Mouse (Mus musculus) hindbrain, embryonic 11.5 days (tissue): ENCODE data around the gene Cyp27a1. TPM values are rescaled to one million over a fixed set of nuclear protein-coding genes. Genes with fewer than 3 reads are reported as not detected.

ENCODE experiments used
- ATAC-seq: fragments of 200-750 bp; cut with Nextera tagmentation; 2 replicates; pipeline ENCODE4 v1.8.0; 2017; ENCODE audit warnings: mild to moderate bottlenecking, moderate TSS enrichment, moderate library complexity; ENCODE audit not compliant: low FRiP score
- DNase-seq: peaks from one replicate; pipeline ENCODE4 v3.0.0-alpha.2; 2015; ENCODE audit warnings: low spot score
- H3K27ac ChIP-seq: fragments of 300-500 bp; sonication (generic); 2 replicates; pipeline ENCODE4 v1.5.1; 2014; ENCODE audit warnings: mild to moderate bottlenecking, low read depth, low read length
- H3K27me3 ChIP-seq: fragments of 300-500 bp; sonication (generic); 2 replicates; pipeline ENCODE4 v1.6.1; 2014; ENCODE audit warnings: mild to moderate bottlenecking, low read length, moderate library complexity, mixed read lengths; ENCODE audit not compliant: control insufficient read depth, insufficient read depth
- H3K36me3 ChIP-seq: fragments of 300-500 bp; sonication (generic); 2 replicates; pipeline ENCODE4 v1.6.1; 2014; ENCODE audit warnings: mild to moderate bottlenecking, low read length, moderate library complexity, mixed read lengths; ENCODE audit not compliant: control insufficient read depth, insufficient read depth
- H3K4me1 ChIP-seq: fragments of 300-500 bp; sonication (generic); replicated peaks from 2 replicates; pipeline ENCODE4 v1.6.1; 2014; ENCODE audit warnings: low read length, mixed read lengths; ENCODE audit not compliant: control insufficient read depth, insufficient read depth
- H3K4me2 ChIP-seq: fragments of 300-500 bp; sonication (generic); replicated peaks from 2 replicates; pipeline ENCODE4 v1.6.1; 2014; ENCODE audit warnings: mild to moderate bottlenecking, low read depth, low read length
- H3K4me3 ChIP-seq: fragments of 300-500 bp; sonication (generic); 2 replicates; pipeline ENCODE4 v1.5.1; 2014; ENCODE audit warnings: low read depth, low read length
- H3K9ac ChIP-seq: fragments of 300-500 bp; sonication (generic); 2 replicates; pipeline ENCODE4 v1.6.1; 2014; ENCODE audit warnings: low read depth, low read length
- H3K9me3 ChIP-seq: fragments of 300-500 bp; sonication (generic); 2 replicates; pipeline ENCODE4 v1.6.1; 2016; ENCODE audit warnings: low read length; ENCODE audit not compliant: control insufficient read depth
- WGBS: fragments of 180-500 bp; shearing (Covaris S2); extraction: QIAGEN DNeasy Blood & Tissue Kit; methylation state at CpG from one replicate; pipeline ENCODE4 v1.1.7; 2014; 5-methylcytosine and 5-hydroxymethylcytosine counted together
- polyA plus RNA-seq: library from polyadenylated mRNA; unstranded; fragments of >200 nt; fragmentation: Nextera tagmentation; extraction: Ambion mirVana; gene quantifications from 2 replicates; pipeline ENCODE4 v1.2.1, GENCODE M21; 2014

Gene Cyp27a1
- polyA plus RNA-seq, 1 experiment from 2014 or later, result 6.4 TPM

- no peaks in the 10 kb centered on the region for H3K4me1 ChIP-seq
- H3K4me2 ChIP-seq, result no peak overlapping the region
- H3K27me3 ChIP-seq, result peaks cover 9% of the 10 kb centered on the region
- DNase-seq, result no peak
- H3K9me3 ChIP-seq, result no peaks in the 10 kb centered on the region
- H3K27ac ChIP-seq, result no peak overlapping the region
- H3K36me3 ChIP-seq, result no peaks in the 10 kb centered on the region
- ATAC-seq, result no peak
- H3K4me3 ChIP-seq, result no peak overlapping the region
- no peak overlapping the region for H3K9ac ChIP-seq
- WGBS, result 87% methylated on average over 8 of the region's 8 CpGs
Measured at GRCm38 (mm10) chr1:74752150-74752549, 38.8 kb downstream of the Cyp27a1 start.

GRCm38 (mm10) chr1:74752833-74753232 is 39.5 kb downstream of the Cyp27a1 start:
- Histone ChIP-seq H3K4me1 (no peaks in the 10 kb centered on the region), H3K4me3 (no peak overlapping the region), H3K36me3 (no peaks in the 10 kb centered on the region), H3K9me3 (no peaks in the 10 kb centered on the region), H3K4me2 (no peak overlapping the region), H3K9ac (no peak overlapping the region), H3K27ac (no peak overlapping the region), H3K27me3 (peaks cover 6% of the 10 kb centered on the region)
- ATAC-seq (no peak), DNase-seq (no peak)
- WGBS, result 95% methylated on average over 3 of the region's 3 CpGs

GRCm38 (mm10) chr1:74753266-74753974 is 40.0 kb downstream of the Cyp27a1 start:
- DNase-seq (no peak), ATAC-seq (no peak)
- Histone ChIP-seq H3K4me3 (no peak overlapping the region), H3K9ac (no peak overlapping the region), H3K9me3 (no peaks in the 10 kb centered on the region), H3K4me2 (no peak overlapping the region), H3K4me1 (no peaks in the 10 kb centered on the region), H3K27me3 (peaks cover 4% of the 10 kb centered on the region), H3K27ac (no peak overlapping the region), H3K36me3 (no peaks in the 10 kb centered on the region)
- WGBS, result 88% methylated on average over 8 of the region's 8 CpGs

GRCm38 (mm10) chr1:74754175-74754785 is 40.9 kb downstream of the Cyp27a1 start:
- Histone ChIP-seq H3K4me1 (no peaks in the 10 kb centered on the region), H3K27me3 (peaks cover 2% of the 10 kb centered on the region; the same call in 1 of the 2 replicates), H3K27ac (no peak overlapping the region), H3K36me3 (no peaks in the 10 kb centered on the region), H3K9me3 (no peaks in the 10 kb centered on the region), H3K4me2 (no peak overlapping the region), H3K4me3 (no peak overlapping the region), H3K9ac (no peak overlapping the region)
- 54% methylated on average over 5 of the region's 5 CpGs for WGBS
- ATAC-seq (no peak), DNase-seq (no peak)

- DNase-seq (peak; percentile 60), ATAC-seq (no peak)
- H3K27ac ChIP-seq, result no peak overlapping the region
- H3K9me3 ChIP-seq, result no peaks in the 10 kb centered on the region
- 0 out of 2 replicates have a peak, but pooled peaks cover 2% of the 10 kb centered on the region for H3K27me3 ChIP-seq
- no peaks in the 10 kb centered on the region for H3K4me1 ChIP-seq
- H3K9ac ChIP-seq, result no peak overlapping the region
- WGBS, result 38% methylated on average over 4 of the region's 4 CpGs
- H3K4me2 ChIP-seq, result no peak overlapping the region
- no peak overlapping the region for H3K4me3 ChIP-seq
- H3K36me3 ChIP-seq, result no peaks in the 10 kb centered on the region
Measured at GRCm38 (mm10) chr1:74759773-74760172, 46.4 kb downstream of the Cyp27a1 start.

- WGBS, result 4% methylated on average over 6 of the region's 6 CpGs
- peaks cover 5% of the 10 kb centered on the region; the same call in 1 of the 2 replicates for H3K27me3 ChIP-seq
- no peak overlapping the region for H3K4me2 ChIP-seq
- H3K27ac ChIP-seq, result no peak overlapping the region
- ATAC-seq, result no peak
- no peaks in the 10 kb centered on the region for H3K4me1 ChIP-seq
- no peaks in the 10 kb centered on the region for H3K36me3 ChIP-seq
- no peak overlapping the region for H3K4me3 ChIP-seq
- H3K9me3 ChIP-seq, result no peaks in the 10 kb centered on the region
- peak; percentile 86 for DNase-seq
- H3K9ac ChIP-seq, result no peak overlapping the region
Measured at GRCm38 (mm10) chr1:74763081-74763480, 49.7 kb downstream of the Cyp27a1 start.

GRCm38 (mm10) chr1:74770727-74771466 is 57.5 kb downstream of the Cyp27a1 start:
- peak; percentile 57 for DNase-seq
- WGBS, result under 1% methylated on average over 35 of the region's 35 CpGs
- H3K4me2 ChIP-seq, result peak overlapping the region; percentile 92
- H3K4me1 ChIP-seq, result peaks cover 11% of the 10 kb centered on the region
- no peaks in the 10 kb centered on the region for H3K36me3 ChIP-seq
- no peaks in the 10 kb centered on the region for H3K9me3 ChIP-seq
- no peak overlapping the region for H3K9ac ChIP-seq
- H3K27me3 ChIP-seq, result peaks cover 66% of the 10 kb centered on the region
- H3K27ac ChIP-seq, result no peak overlapping the region
- ATAC-seq, result no peak
- H3K4me3 ChIP-seq, result peak overlapping the region; percentile 44

- DNase-seq, result no peak
- WGBS, result under 1% methylated on average over 11 of the region's 26 CpGs
- Histone ChIP-seq H3K27me3 (peaks cover 67% of the 10 kb centered on the region), H3K4me3 (peak overlapping the region; percentile 44), H3K9ac (no peak overlapping the region), H3K4me2 (peak overlapping the region; percentile 92), H3K27ac (no peak overlapping the region), H3K36me3 (no peaks in the 10 kb centered on the region), H3K4me1 (peaks cover 11% of the 10 kb centered on the region), H3K9me3 (no peaks in the 10 kb centered on the region)
- ATAC-seq, result no peak; the same call in 1 of the 2 replicates
Measured at GRCm38 (mm10) chr1:74771467-74771844, 58.1 kb downstream of the Cyp27a1 start.

GRCm38 (mm10) chr1:74771845-74771930 is 58.3 kb downstream of the Cyp27a1 start, which contains the start of gene Wnt6:
Gene Wnt6, plus strand, starts transcription at chr1:74771892.
- Histone ChIP-seq H3K27ac (no peak within 1 kb of the TSS), H3K27me3 (peaks cover 68% of the 10 kb centered on the region), H3K4me2 (peak within 1 kb of the TSS; percentile 92), H3K4me1 (peaks cover 11% of the 10 kb centered on the region), H3K4me3 (peak within 1 kb of the TSS; percentile 44), H3K9me3 (no peaks in the 10 kb centered on the region), H3K36me3 (no peaks in the 10 kb centered on the region), H3K9ac (peak within 1 kb of the TSS; percentile 44; the same call in 1 of the 2 replicates)
- no CpG with 5 or more reads among the region's 8 CpGs for WGBS
- no peak for ATAC-seq
- no peak for DNase-seq
